Mouse (Mus musculus) heart, postnatal 36 days (tissue): ENCODE measurements around the gene Rnf115. TPM values are rescaled to one million over a fixed set of nuclear protein-coding genes. Genes with fewer than 3 reads are reported as not detected.

Experiments
- DNase-seq, 2 experiments: peaks; one replicate each; pipeline ENCODE4 v3.0.0; 2021 to 2022
- intact Hi-C: fragments of 180-260 bp; cut with DNase I; formaldehyde crosslinking; loops from one replicate; pipeline ENCODE4 v1.15.1; 2025
- total RNA-seq, 2 experiments: library from RNA; stranded (reverse); gene quantifications; 2 replicates each; pipeline ENCODE4 v1.2.3; 2021

Gene Rnf115
- total RNA-seq, 2 experiments from 2014 or later: 19.8 to 27.3 TPM

DNA sequence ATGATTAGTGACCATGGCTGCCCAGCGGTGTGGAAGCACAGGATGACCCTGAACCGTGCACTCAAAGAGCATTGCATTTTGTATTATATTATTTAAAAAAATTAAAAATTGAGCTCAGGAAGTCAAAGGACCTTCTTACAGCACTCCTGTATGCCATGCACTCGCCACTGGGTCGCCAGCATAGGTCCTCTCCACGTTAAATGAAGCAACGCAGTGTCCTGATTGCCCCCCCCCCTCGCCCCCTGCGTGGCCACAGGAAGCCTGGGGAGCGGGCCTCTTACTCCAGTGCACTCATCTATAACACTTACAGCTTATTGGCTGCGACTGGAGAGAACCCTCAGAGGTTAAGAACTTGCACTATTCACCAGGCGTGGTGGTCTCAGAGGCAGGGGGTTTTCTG lies 97.8 kb downstream of the Rnf115 start:
- no peak for DNase-seq
- intact Hi-C loops: no loop called here

- intact Hi-C loops: no loop called here
- DNase-seq: no peak
Measured at GRCm38 (mm10) chr3:96828308-96828864, 100.9 kb downstream of the Rnf115 start.

DNA sequence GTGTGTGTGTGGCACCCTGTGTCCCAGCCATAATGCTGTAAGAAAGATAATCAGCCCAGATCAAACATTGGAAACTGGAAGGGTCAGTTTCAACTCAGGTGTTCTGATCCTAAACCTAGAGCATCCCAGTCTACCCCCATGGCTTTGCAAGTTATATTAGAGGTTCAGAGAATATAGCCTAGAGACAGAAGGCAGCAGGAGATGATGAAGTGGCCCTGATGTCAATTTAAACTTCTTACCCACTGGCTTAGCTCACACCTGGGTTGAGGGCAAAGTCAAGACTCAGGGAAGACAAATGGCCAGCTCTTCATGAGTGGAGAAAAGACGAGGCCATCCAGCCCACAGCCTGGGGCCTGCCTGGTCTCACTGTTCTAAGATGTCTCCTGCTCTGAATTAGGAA lies 101.5 kb downstream of the Rnf115 start, which contains the start of the genes Pdzk1 and Cd160:
TSS of gene Pdzk1 (plus strand) at position 301 of the 400 bp plus-strand sequence.
TSS of gene Cd160 (minus strand) at position 368 of the 400 bp plus-strand sequence.
- no peak for DNase-seq

DNA sequence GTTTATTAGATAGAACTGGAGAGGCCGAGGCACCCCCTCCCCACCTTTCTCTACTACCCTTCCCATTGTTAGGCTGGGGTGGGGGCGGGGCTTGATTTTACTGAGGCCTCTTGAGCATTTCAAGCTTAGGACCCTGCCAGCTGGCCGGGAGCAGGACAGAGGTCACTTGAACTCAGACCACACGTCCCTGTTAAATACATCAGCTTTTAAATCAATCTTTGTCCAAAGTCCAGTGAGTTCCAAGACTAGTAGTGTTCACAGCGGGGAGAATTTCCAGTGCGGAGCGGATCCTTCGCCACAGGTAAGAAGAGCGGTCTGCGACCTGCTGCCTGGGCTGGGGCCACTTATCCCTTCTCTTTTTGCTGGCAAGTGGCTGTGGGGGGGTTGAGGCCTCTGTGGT lies 102.4 kb downstream of the Rnf115 start:
- intact Hi-C loops: no loop called here

More for the DNA sequence above, 101.5 kb downstream of the Rnf115 start, which contains the start of the genes Pdzk1 and Cd160:
- intact Hi-C loops: no loop called here

GRCm38 (mm10) chr3:96832930-96833329 lies 105.5 kb downstream of the Rnf115 start:
- DNase-seq: no peak
- intact Hi-C loops: no loop called here

More for the DNA sequence above, 102.4 kb downstream of the Rnf115 start:
- DNase-seq: no peak

- intact Hi-C loops: no loop called here
Measured at GRCm38 (mm10) chr3:96834587-96835348, 107.3 kb downstream of the Rnf115 start.

GRCm38 (mm10) chr3:96836414-96836813 lies 109.0 kb downstream of the Rnf115 start:
- DNase-seq: no peak
- intact Hi-C loops: no loop called here

More at GRCm38 (mm10) chr3:96834587-96835348, 107.3 kb downstream of the Rnf115 start:
- no peak for DNase-seq

DNA sequence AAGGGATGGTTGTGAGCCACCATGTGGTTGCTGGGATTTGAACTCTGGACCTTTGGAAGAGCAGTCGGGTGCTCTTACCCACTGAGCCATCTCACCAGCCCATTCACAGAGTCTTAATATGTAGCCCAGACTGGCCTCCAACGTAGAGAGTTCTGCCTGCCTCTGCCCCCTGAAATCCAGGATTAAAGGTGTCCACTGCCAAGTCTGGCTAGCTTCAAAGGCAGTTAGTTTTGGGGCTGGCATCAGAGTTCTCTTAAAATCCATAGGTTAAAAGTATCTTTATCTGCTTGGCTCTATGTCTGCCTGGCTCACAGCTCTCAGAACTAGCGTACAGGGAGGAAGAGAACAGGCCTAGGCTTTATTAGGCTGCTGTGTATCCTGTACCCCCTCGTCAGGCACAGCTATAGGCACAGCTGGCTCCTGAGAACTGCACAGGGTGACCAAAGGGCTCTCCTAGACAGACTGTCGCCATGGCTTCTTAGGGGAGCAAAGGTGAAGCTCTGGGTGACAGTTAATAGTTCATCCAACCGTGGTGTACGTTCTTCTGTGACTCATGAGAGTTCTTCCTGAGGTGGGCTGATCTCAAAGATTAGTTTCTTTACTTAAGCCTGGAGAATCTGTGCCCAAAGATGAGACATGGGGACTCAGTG lies 111.7 kb downstream of the Rnf115 start:
- intact Hi-C loops: no loop called here
- no peak for DNase-seq

Other genes starting within 250 kb of the Rnf115 start
- 100 to 1,000 TPM; 261 to 293 TPM for gene Hfe2, start 202.5 kb upstream of the Rnf115 start, total RNA-seq
- 1,000 to 10,000 TPM in 1 of 2 experiments, 100 to 1,000 TPM in 1; 646 to 1,158 TPM for gene Txnip, start 169.7 kb upstream of the Rnf115 start, total RNA-seq
- gene Gm16253, start 150.7 kb upstream of the Rnf115 start, total RNA-seq: 1 to 10 TPM in 1 of 2 experiments, under 1 TPM in 1; 0.89 to 2.8 TPM
- 10 to 100 TPM; 30.3 to 33.0 TPM for gene Polr3gl, start 133.5 kb upstream of the Rnf115 start, total RNA-seq
- 1 to 10 TPM; 1.3 to 2.2 TPM for gene Ankrd34a, start 131.0 kb upstream of the Rnf115 start, total RNA-seq
- gene Lix1l, start 126.5 kb upstream of the Rnf115 start, total RNA-seq: 10 to 100 TPM; 27.6 to 32.1 TPM
- gene Rbm8a, start 97.7 kb upstream of the Rnf115 start, total RNA-seq: 10 to 100 TPM; 30.9 to 40.9 TPM
- 10 to 100 TPM; 33.5 to 36.8 TPM for gene Pex11b, start 92.3 kb upstream of the Rnf115 start, total RNA-seq
- gene Gm42957, start 92.2 kb upstream of the Rnf115 start, total RNA-seq: not detected
- gene Itga10, start 82.1 kb upstream of the Rnf115 start, total RNA-seq: under 1 TPM; 0.61 to 0.62 TPM
- gene Ankrd35, start 57.5 kb upstream of the Rnf115 start, total RNA-seq: 1 to 10 TPM in 1 of 2 experiments, under 1 TPM in 1; 0.78 to 1.7 TPM
- gene Pias3, start 31.3 kb upstream of the Rnf115 start, total RNA-seq: 10 to 100 TPM; 16.5 to 17.1 TPM
- 1 to 10 TPM; 3.0 to 3.4 TPM for gene Nudt17, start 19.1 kb upstream of the Rnf115 start, total RNA-seq
- gene Polr3c, start within 50 bp of the Rnf115 start, total RNA-seq: 10 to 100 TPM; 24.4 to 26.4 TPM
- gene Pdzk1, start 101.6 kb downstream of the Rnf115 start, total RNA-seq: not detected
- gene Cd160, start 101.7 kb downstream of the Rnf115 start, total RNA-seq: not detected
- gene Gja5, start 177.0 kb downstream of the Rnf115 start, total RNA-seq: 10 to 100 TPM; 11.8 to 16.8 TPM
- 10 to 100 TPM; 20.8 to 21.6 TPM for gene Gpr89, start 177.7 kb downstream of the Rnf115 start, total RNA-seq
- not detected for gene Gja8, start 198.4 kb downstream of the Rnf115 start, total RNA-seq